Mouse (Mus musculus) inflammation-experienced regulatory T-cells, adult 6 months (primary cell): ENCODE results near the gene Arhgap45. TPM values are rescaled to one million over a fixed set of nuclear protein-coding genes. Genes with fewer than 3 reads are reported as not detected.

ENCODE experiments used
- ATAC-seq: one replicate; pipeline ENCODE4 v1.8.0; 2017
- polyA plus RNA-seq, 3 experiments: library from polyadenylated mRNA; unstranded; fragments of 100-300 nt; shearing (Covaris generic); gene quantifications; one replicate each; pipeline ENCODE4 v1.2.1; 2017

Arhgap45 gene
- polyA plus RNA-seq, 3 experiments from 2014 or later, result 242 to 254 (median 251) TPM

GRCm38 (mm10) chr10:80056976-80057682 lies 40.7 kb downstream of the Arhgap45 start:
- no peak for ATAC-seq

- no peak for ATAC-seq
These were observed 41.4 kb downstream of the Arhgap45 start for GRCm38 (mm10) chr10:80057683-80058326.

- ATAC-seq, result no peak
These were observed 46.7 kb downstream of the Arhgap45 start for GRCm38 (mm10) chr10:80063104-80063503.

- ATAC-seq, result no peak
These were observed 47.6 kb downstream of the Arhgap45 start for GRCm38 (mm10) chr10:80063877-80064650.

- ATAC-seq, result no peak
These were observed 52.8 kb downstream of the Arhgap45 start for GRCm38 (mm10) chr10:80069251-80069650.

- no peak for ATAC-seq
These were observed 53.5 kb downstream of the Arhgap45 start for GRCm38 (mm10) chr10:80069948-80070450.

- no peak for ATAC-seq
These were observed 54.5 kb downstream of the Arhgap45 start for GRCm38 (mm10) chr10:80070837-80071515.

- no peak for ATAC-seq
These were observed 55.1 kb downstream of the Arhgap45 start for GRCm38 (mm10) chr10:80071516-80071900.

- ATAC-seq, result no peak
These were observed 56.4 kb downstream of the Arhgap45 start for GRCm38 (mm10) chr10:80072623-80073489.

GRCm38 (mm10) chr10:80074813-80075601 lies 58.6 kb downstream of the Arhgap45 start:
- peak; percentile 97 for ATAC-seq

- no peak for ATAC-seq
These were observed 59.5 kb downstream of the Arhgap45 start for GRCm38 (mm10) chr10:80075924-80076323.

GRCm38 (mm10) chr10:80076386-80076785 lies 59.9 kb downstream of the Arhgap45 start:
- ATAC-seq, result no peak

- no peak for ATAC-seq
These were observed 60.9 kb downstream of the Arhgap45 start for GRCm38 (mm10) chr10:80077312-80077711.

GRCm38 (mm10) chr10:80078366-80078765 lies 61.9 kb downstream of the Arhgap45 start:
- ATAC-seq, result no peak

GRCm38 (mm10) chr10:80080396-80081070 lies 64.1 kb downstream of the Arhgap45 start:
- no peak for ATAC-seq

Other genes with a start within 250 kb of the Arhgap45 start
- 1 to 10 TPM; 2.1 to 2.8 (median 2.7) TPM for gene Rnf126, start 249.7 kb upstream of the Arhgap45 start, polyA plus RNA-seq
- 1 to 10 TPM in 1 of 3 experiments, under 1 TPM in 1, not detected in 1; 0.21 to 1.2 TPM for gene Fstl3, start 239.4 kb upstream of the Arhgap45 start, polyA plus RNA-seq
- gene Prss57, start 225.7 kb upstream of the Arhgap45 start, polyA plus RNA-seq, result 1 to 10 TPM in 1 of 3 experiments, under 1 TPM in 1, not detected in 1; 0.57 to 1.1 TPM
- gene Palm, start 223.1 kb upstream of the Arhgap45 start, polyA plus RNA-seq, result under 1 TPM in 1 of 3 experiments, not detected in 2; 0.43 TPM
- not detected for gene Misp, start 195.7 kb upstream of the Arhgap45 start, polyA plus RNA-seq
- gene Ptbp1, start 162.2 kb upstream of the Arhgap45 start, polyA plus RNA-seq, result 100 to 1,000 TPM in 2 of 3 experiments, 10 to 100 TPM in 1; 97.4 to 169 (median 149) TPM
- gene Prtn3, start 142.2 kb upstream of the Arhgap45 start, polyA plus RNA-seq, result not detected
- 1 to 10 TPM; 1.6 to 3.3 (median 2.2) TPM for gene Plppr3, start 142.0 kb upstream of the Arhgap45 start, polyA plus RNA-seq
- not detected for gene Elane, start 130.4 kb upstream of the Arhgap45 start, polyA plus RNA-seq
- gene Cfd, start 125.8 kb upstream of the Arhgap45 start, polyA plus RNA-seq, result not detected
- 1 to 10 TPM; 5.7 to 7.9 (median 7.1) TPM for gene Med16, start 107.7 kb upstream of the Arhgap45 start, polyA plus RNA-seq
- gene Gm26602, start 105.8 kb upstream of the Arhgap45 start, polyA plus RNA-seq, result 1 to 10 TPM in 1 of 3 experiments, not detected in 2; 5.5 TPM
- gene Kiss1r, start 99.7 kb upstream of the Arhgap45 start, polyA plus RNA-seq, result not detected
- gene R3hdm4, start 95.4 kb upstream of the Arhgap45 start, polyA plus RNA-seq, result 100 to 1,000 TPM in 1 of 3 experiments, 10 to 100 TPM in 2; 96.5 to 106 (median 96.9) TPM
- 1 to 10 TPM; 2.1 to 3.5 (median 2.4) TPM for gene Arid3a, start 89.6 kb upstream of the Arhgap45 start, polyA plus RNA-seq
- gene Wdr18, start 56.5 kb upstream of the Arhgap45 start, polyA plus RNA-seq, result 10 to 100 TPM; 66.6 to 85.2 (median 74.2) TPM
- under 1 TPM in 2 of 3 experiments, not detected in 1; 0.16 to 0.20 TPM for gene Grin3b, start 45.9 kb upstream of the Arhgap45 start, polyA plus RNA-seq
- gene Tmem259, start 32.3 kb upstream of the Arhgap45 start, polyA plus RNA-seq, result 1 to 10 TPM; 2.0 to 2.5 (median 2.0) TPM
- 100 to 1,000 TPM; 672 to 989 (median 979) TPM for gene Cnn2, start 28.1 kb upstream of the Arhgap45 start, polyA plus RNA-seq
- 10 to 100 TPM; 10.7 to 14.2 (median 13.3) TPM for gene Abca7, start 20.2 kb upstream of the Arhgap45 start, polyA plus RNA-seq
- 100 to 1,000 TPM; 137 to 227 (median 211) TPM for gene Polr2e, start 23.1 kb downstream of the Arhgap45 start, polyA plus RNA-seq
- 100 to 1,000 TPM; 346 to 445 (median 381) TPM for gene Gpx4, start 30.5 kb downstream of the Arhgap45 start, polyA plus RNA-seq
- 10 to 100 TPM; 30.4 to 39.1 (median 32.6) TPM for gene Sbno2, start 88.9 kb downstream of the Arhgap45 start, polyA plus RNA-seq
- gene Stk11, start 99.2 kb downstream of the Arhgap45 start, polyA plus RNA-seq, result 10 to 100 TPM; 23.5 to 30.3 (median 25.5) TPM
- gene Atp5d, start 122.0 kb downstream of the Arhgap45 start, polyA plus RNA-seq, result 100 to 1,000 TPM; 297 to 357 (median 299) TPM
- gene Cbarp, start 124.2 kb downstream of the Arhgap45 start, polyA plus RNA-seq, result 1 to 10 TPM in 2 of 3 experiments, under 1 TPM in 1; 0.60 to 2.3 (median 1.3) TPM
- gene Midn, start 131.6 kb downstream of the Arhgap45 start, polyA plus RNA-seq, result 1 to 10 TPM; 7.3 to 9.3 (median 7.5) TPM
- gene Cirbp, start 149.3 kb downstream of the Arhgap45 start, polyA plus RNA-seq, result 100 to 1,000 TPM in 2 of 3 experiments, 10 to 100 TPM in 1; 84.2 to 255 (median 213) TPM
- 10 to 100 TPM; 17.9 to 28.4 (median 20.5) TPM for gene 1600002K03Rik, start 156.3 kb downstream of the Arhgap45 start, polyA plus RNA-seq
- not detected for gene Efna2, start 162.8 kb downstream of the Arhgap45 start, polyA plus RNA-seq
- gene Mum1, start 209.8 kb downstream of the Arhgap45 start, polyA plus RNA-seq, result 10 to 100 TPM; 57.7 to 85.1 (median 67.4) TPM
- gene Ndufs7, start 232.5 kb downstream of the Arhgap45 start, polyA plus RNA-seq, result 100 to 1,000 TPM; 183 to 267 (median 228) TPM
- gene Gamt, start 244.4 kb downstream of the Arhgap45 start, polyA plus RNA-seq, result 1 to 10 TPM in 1 of 3 experiments, under 1 TPM in 2; 0.67 to 1.7 (median 0.75) TPM
- 10 to 100 TPM; 12.3 to 14.4 (median 14.0) TPM for gene Dazap1, start 244.8 kb downstream of the Arhgap45 start, polyA plus RNA-seq